Mouse (Mus musculus) left cerebral cortex, adult 8-10 months (tissue): ENCODE results near the gene Mum1l1. TPM values are rescaled to one million over a fixed set of nuclear protein-coding genes. Genes with fewer than 3 reads are reported as not detected.
A peak's percentile ranks its signal among the peaks of the same experiment; 100 is the strongest.
"Not testable (repeated sequence)": the region's sequence is repeated elsewhere in the genome, so short reads cannot be mapped to it uniquely, and the experiment has no call there.

Experiments used
- DNase-seq, 2 experiments: peaks; one replicate each; pipeline ENCODE4 v3.0.0; 2022; ENCODE audit warnings: low spot score in 2 of 2
- total RNA-seq, 4 experiments: library from RNA; stranded (reverse); gene quantifications; 2 replicates each; pipeline ENCODE4 v1.2.4; 2022

Gene Mum1l1
- total RNA-seq: 1 to 10 TPM; 2.7 to 4.5 (median 3.8) TPM

DNA sequence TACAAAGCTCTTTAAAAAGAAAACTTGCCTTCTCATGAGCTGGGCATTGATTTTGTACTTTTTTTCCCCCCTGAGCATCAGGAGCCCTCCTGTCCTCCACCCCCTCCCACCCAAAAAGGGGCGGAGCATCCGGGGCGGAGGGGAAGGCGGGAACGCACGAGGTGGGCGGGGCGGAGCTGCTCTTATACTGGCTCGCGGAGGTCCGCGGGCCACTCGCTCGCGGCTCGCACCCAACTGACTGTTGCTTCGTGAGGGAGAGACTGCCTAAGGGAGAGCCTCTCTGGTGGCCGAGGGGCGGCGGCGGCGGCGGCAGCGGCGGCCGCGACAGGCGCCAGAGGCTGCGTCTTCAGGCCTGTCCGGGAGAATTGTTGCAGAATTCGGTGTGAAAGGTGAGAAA is at the start of gene Mum1l1:
Mum1l1 (plus strand) TSS at position 214 of the 397 bp plus-strand sequence.
- DNase-seq: peak in 1 of 2 experiments; percentile 19

DNA sequence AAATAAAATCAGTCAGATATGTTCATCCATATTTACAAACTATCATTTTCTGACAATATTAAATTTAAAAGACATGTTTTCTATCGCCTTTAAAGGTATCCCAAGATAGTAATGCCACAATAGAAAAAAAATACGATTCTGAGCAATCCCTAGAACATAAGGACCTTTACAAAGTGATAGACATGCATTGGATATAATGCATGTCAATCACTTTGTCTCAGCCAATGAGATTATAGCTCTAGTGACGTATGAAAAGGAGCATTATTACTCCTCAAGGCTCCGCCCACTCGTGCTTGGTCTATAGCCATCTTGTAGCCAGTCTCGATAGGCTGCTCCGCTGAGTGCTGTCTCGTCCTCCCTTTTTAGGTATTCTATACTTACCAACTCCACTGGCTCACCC is 30.9 kb upstream of the Mum1l1 start, which contains the start of gene 4933428M09Rik:
4933428M09Rik (plus strand) TSS at position 301 of the 400 bp plus-strand sequence.
- DNase-seq: no peak

DNA sequence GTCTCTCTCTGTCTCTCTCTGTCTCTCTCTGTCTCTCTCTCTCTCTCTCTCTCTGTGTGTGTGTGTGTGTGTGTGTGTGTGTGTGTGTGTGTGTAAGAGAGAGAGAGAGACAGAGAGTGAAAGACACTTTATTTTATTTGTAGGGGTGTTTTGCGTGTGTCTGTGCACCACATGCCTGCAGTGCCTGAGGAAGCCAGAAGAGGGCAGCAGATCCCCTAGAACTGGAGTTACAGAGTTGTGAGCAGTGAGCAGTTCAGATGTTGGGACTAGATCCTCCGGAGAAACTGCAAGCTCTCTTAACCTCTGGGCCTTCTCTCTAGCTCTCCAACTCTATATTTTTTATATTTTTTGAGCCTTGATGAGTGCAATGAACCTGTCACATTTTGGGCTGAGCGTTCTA is 18.3 kb upstream of the Mum1l1 start:
- not testable (repeated sequence) for DNase-seq

DNA sequence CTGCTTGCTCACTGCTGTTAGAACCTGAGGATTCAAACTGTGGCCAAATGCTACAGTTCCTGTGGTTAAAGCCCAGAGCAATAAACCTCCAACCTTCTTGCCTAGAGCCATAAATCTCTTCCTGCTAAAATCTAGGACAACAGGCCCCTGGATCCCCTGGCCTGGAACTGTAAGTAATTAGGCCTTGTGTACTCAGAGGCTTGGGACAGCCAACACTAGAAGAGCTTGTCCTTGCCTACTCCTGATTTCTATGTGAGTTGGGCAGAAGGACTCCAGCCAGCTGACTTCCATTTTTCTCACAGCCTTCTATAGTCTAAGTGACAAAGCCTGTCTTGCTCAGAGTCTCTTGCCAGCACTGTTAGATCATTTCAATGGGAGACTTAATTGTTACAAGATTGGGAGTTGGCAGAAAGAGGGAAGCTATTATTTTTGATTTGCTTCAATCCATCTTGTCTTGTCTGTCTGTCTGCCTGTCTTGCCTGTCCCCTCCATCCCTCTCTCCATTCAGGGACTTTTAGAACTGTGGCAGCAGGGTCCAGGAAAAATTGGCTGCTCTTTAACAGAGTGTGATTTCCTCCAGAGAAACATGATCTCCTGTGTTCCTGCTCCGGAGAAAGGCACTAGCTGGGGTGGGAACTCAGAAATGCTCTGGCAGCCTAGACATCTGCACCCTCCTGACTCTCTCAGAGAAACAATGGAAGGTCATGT is 15.1 kb upstream of the Mum1l1 start:
- DNase-seq: no peak

DNA sequence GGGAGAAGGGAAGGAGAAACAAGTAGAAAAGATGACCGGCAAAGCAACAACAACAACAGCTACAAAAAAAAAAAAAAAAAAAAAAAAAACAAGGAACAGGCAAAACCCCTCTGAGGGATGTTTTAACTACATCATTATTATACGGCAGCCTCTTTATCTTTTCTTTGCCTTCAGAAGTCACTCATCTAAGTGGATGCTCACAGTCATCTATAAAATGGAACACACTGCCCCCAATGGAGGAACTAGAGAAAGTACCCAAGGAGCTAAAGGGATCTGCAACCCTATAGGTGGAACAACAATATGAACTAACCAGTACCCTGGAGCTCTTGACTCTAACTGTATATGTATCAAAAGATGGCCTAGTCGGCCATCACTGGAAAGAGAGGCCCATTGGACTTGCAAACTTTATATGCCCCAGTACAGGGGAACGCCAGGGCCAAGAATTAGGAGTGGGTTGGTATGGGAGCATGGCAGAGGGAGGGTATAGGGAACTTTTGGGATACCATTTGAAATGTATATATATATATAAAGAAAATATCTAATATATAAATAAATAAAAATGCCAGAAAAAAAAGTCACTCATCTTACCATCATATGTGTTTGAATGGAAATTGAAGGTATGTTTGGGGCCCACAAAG is 532 bp upstream of the Mum1l1 start:
- not testable (repeated sequence) for DNase-seq

DNA sequence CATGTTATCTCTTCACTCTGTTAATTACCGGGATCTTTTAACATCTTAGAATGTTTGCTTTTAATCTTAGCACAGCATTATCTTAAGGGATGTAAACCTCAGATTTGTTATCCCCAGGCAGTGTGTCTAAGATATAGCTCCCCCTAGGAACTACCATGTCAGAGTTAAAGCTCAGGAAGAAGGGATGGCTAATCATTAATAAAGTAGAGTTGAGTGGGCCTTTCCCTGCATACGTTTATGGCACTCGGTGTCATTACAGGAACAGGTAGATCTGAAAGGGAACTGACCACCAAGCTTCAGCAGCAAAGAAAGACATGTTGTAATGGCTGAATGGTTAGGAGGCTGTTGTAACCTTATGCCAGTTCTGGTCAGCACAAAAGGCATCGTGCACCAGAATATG is 4.9 kb downstream of the Mum1l1 start:
- no peak for DNase-seq

DNA sequence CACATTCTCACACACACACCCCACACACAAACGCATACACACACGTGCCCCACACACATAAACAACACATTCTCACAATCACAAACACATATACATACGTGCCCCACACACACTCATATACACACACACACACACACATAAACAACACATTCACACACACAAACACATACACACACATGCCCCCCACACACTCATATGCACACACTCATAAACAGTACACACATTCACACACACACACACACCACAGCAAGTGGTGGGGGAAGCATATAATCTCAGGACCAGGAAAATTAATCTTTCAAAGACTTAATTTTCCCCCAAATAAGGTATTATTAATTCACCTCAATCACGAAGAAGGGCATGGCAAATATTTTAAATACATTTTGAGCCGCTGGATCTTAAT is 6.6 kb downstream of the Mum1l1 start:
- no peak for DNase-seq

DNA sequence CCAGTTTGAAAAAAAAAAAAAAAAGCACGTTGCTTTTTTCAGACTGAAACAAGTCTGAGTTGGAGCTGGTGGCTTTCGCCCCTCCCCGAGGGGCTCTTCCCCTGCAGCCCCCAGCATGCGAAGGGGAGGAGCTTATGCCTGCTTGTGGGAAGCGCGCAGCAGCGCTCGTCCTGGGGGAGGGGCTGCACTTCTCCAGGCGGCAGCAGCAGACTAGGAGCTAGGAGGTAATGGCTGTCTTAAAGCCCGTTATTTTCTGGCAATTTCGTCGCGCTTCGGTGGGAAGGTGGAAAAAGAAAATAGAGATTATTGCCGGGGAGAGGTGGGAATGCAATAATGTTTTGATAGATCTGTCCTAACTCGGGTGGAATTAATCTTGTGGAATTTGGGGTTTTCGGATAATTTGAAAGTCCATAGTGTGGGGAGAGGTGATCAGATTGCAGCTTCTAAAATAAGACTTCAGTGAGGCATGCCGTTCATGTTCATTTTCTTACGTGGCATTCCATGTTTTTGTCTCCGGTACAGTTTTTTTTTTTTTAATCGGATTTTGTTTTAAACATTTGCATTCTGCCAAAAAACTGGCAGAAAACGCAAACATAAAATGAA is 7.2 kb downstream of the Mum1l1 start:
- DNase-seq: peak in 1 of 2 experiments; percentile 20

DNA sequence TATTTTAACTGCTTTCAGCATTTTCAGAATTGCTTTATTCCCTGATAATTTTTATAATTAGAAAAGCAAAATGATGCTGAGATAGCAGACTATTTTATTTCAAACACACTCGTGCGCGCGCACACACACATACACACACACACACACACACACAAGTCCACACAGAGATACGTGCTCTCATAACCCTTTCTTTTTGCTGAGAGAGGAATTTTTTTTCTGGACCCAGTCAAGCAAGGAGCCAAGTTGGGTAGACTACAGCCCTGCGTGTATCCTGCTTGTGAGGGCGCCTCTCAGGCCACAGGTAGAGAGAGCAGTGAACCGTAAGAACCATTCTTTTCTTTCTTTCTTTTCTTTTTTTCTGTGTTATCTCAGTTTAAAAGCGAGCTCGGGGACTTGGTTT is 7.9 kb downstream of the Mum1l1 start:
- DNase-seq: no peak

DNA sequence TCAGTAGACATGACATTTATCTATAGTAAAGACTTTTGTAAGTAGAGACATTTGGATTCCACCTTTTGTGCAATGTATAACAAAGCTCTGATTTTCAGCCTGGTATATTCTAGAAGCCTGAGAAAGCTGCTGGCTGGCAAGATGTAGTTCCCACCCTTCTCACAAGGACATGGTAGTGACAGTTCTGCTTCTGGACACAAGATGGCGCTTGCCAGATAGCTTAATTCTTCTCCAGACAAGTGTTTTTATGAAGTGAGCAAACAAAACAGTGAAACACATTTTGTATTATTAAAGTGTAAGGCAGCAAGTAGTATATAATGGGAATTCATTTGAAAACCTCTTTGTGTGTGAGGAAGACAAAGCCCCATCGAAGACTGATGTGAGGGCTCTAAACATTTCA is 9.2 kb downstream of the Mum1l1 start:
- no peak for DNase-seq

DNA sequence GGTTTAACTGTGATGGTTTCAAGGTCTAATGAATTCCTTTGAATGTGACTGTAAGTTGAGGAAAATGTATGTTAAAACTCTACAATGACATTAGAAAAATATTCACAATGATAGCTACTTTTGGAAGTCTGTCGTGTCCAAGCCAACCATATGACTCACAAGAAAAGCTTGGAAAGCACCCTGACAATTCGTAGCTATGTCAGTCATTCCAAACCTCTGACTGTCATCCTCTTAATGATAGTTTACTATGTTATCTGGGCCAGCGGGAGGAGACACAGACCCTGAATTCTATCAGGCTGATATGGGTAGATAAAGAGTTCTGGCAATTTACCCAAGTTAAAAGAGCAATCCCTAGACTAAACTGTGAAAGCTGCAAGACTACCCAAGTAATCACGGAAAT is 11.0 kb downstream of the Mum1l1 start:
- DNase-seq: no peak

DNA sequence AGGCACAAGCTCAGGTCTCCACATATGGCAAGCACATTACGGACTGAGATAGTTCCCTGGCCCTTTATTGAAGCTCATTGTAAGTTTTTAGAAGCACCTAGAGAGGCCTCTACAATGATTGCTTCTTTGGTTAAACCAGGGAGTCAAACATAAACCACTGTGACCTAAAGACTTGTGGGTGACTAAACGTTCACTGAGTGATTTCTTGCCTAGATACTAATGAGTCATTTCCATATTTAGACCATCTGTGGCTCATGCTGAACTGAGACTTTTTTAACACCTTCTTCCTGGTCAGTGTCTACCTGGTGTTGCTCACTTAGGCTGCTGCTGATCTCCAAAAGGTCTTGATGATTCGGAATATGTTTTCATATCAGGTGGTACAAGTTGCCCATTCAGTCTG is 12.1 kb downstream of the Mum1l1 start:
- DNase-seq: no peak

DNA sequence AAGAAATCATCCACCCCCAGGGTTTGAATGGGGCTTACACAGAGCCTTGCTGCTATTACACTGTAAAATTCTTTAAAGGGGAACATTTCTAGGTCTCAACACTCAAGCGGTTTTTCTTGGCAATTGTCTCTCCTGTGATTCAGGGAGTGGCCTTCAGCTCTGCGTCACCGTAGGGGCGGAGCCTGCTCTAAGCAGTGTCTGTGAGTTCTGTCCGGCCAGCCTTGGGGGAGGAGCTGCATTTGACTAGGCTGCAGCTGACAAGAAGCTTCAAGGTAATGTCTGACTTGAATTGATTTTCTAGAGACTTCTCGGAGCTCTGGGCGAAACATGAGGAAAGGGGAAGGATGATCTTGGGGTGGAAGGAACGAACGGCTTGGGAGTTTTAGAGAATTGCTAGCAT is 21.3 kb downstream of the Mum1l1 start:
- no peak for DNase-seq

DNA sequence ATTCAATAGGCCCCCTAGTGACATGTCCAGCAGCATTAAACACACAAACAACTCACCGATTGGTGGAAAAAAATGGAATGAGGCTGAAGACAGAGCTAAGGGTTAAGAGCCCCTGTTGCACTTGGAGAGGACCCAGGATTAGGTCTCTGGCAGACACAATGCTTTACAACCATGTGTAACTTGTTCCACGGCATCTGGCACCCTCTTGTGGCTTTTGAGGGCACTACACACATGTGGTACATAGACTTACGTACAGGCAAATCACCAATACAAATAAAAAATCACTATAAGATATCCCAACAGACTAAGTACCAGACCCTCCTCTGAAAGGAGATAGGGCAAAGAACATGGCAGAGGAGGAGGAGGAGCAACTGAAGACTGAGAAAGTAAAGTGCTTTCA is 37.5 kb downstream of the Mum1l1 start:
- DNase-seq: no peak

DNA sequence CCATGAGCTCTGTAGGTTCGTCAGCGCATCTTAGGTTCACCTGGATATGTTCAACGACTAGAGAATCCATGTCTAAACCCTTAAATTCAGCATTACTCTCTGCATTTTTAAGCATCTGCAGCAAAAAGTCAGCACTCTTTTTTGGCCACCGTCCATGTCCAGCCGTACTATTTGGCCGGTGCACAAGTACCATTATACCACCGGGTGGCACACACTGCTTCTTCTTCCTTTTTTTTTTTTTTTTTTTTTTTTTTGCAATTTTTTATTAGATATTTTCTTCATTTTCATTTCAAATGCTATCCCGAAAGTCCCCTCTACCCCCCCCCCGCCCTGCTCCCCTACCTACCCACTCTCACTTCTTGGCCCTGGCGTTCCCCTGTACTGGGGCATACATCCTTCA is 47.2 kb downstream of the Mum1l1 start:
- no peak for DNase-seq

DNA sequence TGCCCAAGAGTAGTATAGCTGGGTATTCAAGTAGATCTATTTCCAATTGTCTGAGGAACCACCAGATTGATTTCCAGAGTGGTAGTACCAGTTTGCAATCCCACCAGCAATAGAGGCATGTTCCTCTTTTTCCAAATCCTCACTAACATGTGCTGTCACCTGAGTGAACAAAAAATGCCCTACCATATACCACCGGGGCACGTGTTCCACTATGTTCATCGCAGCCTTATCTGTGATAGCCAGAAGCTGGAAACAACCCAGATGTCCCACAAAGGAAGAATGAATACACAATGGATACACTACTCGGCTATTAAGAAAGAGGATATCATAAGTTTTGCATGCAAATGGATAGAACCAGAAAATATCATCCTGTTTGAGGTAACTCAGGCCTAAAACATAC is 72.1 kb downstream of the Mum1l1 start:
- DNase-seq: no peak

Other genes with a start within 250 kb of the Mum1l1 start
- gene Serpina7, start 124.8 kb upstream of the Mum1l1 start, total RNA-seq: not detected
- gene 4930513O06Rik, start 123.8 kb upstream of the Mum1l1 start, total RNA-seq: not detected
- not detected for gene 4933428M09Rik, start 30.8 kb upstream of the Mum1l1 start, total RNA-seq
- not detected for gene Trap1a, start 123.6 kb downstream of the Mum1l1 start, total RNA-seq